ENCODE assay signal across 16 mouse cellular contexts in the genomic region with DNA sequence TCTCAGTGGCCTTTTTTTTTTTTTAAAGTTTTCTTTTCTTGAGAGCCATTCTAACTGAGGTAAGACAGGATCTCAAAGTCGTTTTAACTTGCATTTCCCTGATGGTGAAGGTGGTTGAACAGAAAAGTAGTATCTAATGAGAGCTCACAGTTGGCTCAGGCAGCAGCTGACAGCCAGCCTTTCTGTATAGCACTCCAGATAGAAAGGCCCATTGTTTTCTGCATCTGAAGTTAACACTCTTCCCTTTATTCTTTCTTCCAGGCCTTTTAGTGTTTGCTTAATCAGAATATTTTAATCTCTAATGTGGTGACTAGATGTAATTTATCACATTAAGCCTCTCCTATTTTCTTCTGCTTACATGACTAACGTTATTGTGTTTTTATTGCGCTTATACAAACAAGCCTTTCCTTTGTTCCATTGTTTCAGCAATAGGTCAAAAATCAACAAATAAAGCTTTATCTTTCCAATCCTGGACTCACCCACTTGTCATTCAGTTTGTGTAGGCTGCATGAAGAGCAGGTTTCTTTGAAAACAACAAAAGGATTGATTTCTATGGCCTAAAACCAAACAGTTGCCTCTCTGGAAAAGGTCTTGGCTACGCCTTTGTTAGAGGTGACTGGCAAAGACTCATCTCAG. TPM values are rescaled to one million over a fixed set of nuclear protein-coding genes. Genes with fewer than 3 reads are reported as not detected.
DNase-seq lines count a peak whose midpoint lies in the region; ATAC-seq and TF ChIP-seq lines count a peak whose summit lies in the region.
"Had no signal": no experiment of that assay in that cellular context is flagged by ENCODE, and none has a peak within 500 bp of the region (broad histone marks: within the 10 kb centered on the region; RNA-seq: fewer than 3 reads in every experiment).

No protein-coding gene starts in this region.

- 42% methylated on average over 4 of the region's 4 CpGs for WGBS in embryonic facial prominence, embryonic 14.5 days
- 30% methylated on average over 4 of the region's 4 CpGs for WGBS in embryonic facial prominence, embryonic 10.5 days
- WGBS in midbrain, postnatal 0 days, result 22% methylated on average over 4 of the region's 4 CpGs

- no peak overlapping the region for H3K27ac ChIP-seq in embryonic facial prominence, embryonic 14.5 days (replicated peaks; ENCODE audit: low read depth, low read length)
- H3K27ac ChIP-seq in embryonic facial prominence, embryonic 10.5 days (replicated peaks), result no peak overlapping the region
- H3K27ac ChIP-seq in midbrain, postnatal 0 days (ENCODE audit: low read depth, low read length), result no peak overlapping the region
- H3K27ac ChIP-seq: heart, embryonic 15.5 days; kidney, postnatal 0 days; lung, embryonic 15.5 days had no signal

- no peak for TF ChIP-seq CTCF in brain, embryonic 14.5 days (IDR thresholded peaks at IDR 0.05; ENCODE audit: borderline replicate concordance, extremely low read depth, insufficient read depth, insufficient read length)
- TF ChIP-seq CTCF in midbrain, postnatal 0 days (IDR thresholded peaks at IDR 0.05), result no peak

- H3K9ac ChIP-seq in embryonic facial prominence, embryonic 14.5 days (ENCODE audit: low read depth, low read length), result no peak overlapping the region
- no peak overlapping the region for H3K9ac ChIP-seq in midbrain, postnatal 0 days (replicated peaks; ENCODE audit: low read length, poor library complexity, severe bottlenecking)
- H3K9ac ChIP-seq: heart, embryonic 15.5 days; lung, embryonic 15.5 days had no signal

- H3K9me3 ChIP-seq in embryonic facial prominence, embryonic 14.5 days (ENCODE audit: control insufficient read depth, low read length), result no peaks in the 10 kb centered on the region
- H3K9me3 ChIP-seq in embryonic facial prominence, embryonic 10.5 days, result no peaks in the 10 kb centered on the region
- H3K9me3 ChIP-seq in midbrain, postnatal 0 days (ENCODE audit: low read length), result no peaks in the 10 kb centered on the region
- H3K9me3 ChIP-seq: heart, embryonic 15.5 days; lung, embryonic 15.5 days had no signal

- TF ChIP-seq POLR2A in brain, embryonic 14.5 days (IDR thresholded peaks at IDR 0.05; ENCODE audit: borderline replicate concordance, extremely low read depth, insufficient read depth, insufficient read length, poor library complexity, severe bottlenecking), result no peak

- H3K36me3 ChIP-seq in embryonic facial prominence, embryonic 14.5 days (ENCODE audit: control insufficient read depth, insufficient read depth, low read length), result no peaks in the 10 kb centered on the region
- no peaks in the 10 kb centered on the region for H3K36me3 ChIP-seq in embryonic facial prominence, embryonic 10.5 days (replicated peaks)
- no peaks in the 10 kb centered on the region for H3K36me3 ChIP-seq in midbrain, postnatal 0 days (ENCODE audit: insufficient read depth, low read length)
- H3K36me3 ChIP-seq: heart, embryonic 15.5 days; lung, embryonic 15.5 days had no signal

- ATAC-seq in embryonic facial prominence, embryonic 14.5 days (ENCODE audit: low read depth), result no peak
- ATAC-seq in midbrain, postnatal 0 days (ENCODE audit: low FRiP score), result no peak
- ATAC-seq: inflammation-experienced regulatory T-cells, adult 6 months had no signal

- DNase-seq in embryonic facial prominence, embryonic 14.5 days (ENCODE audit: low spot score), result peak; percentile 2
- DNase-seq in embryonic facial prominence, embryonic 10.5 days (ENCODE audit: low spot score), result no peak
- peak; percentile 10 for DNase-seq in left cerebral cortex, adult 11 months (ENCODE audit: low spot score)
- DNase-seq in left cerebral cortex, adult 8-10 months (ENCODE audit: low spot score in 2 of 2), result no peak
- peak; percentile 59 for DNase-seq in brain, embryonic 14.5 days (ENCODE audit: low read depth)
- DNase-seq in midbrain, postnatal 0 days (ENCODE audit: low spot score), result peak; percentile 1
- DNase-seq in gastrocnemius, adult 18-20 months (ENCODE audit: low spot score), result no peak
- no peak for DNase-seq in left cerebral cortex, adult 18-20 months (ENCODE audit: low spot score in 2 of 2)
- DNase-seq: adrenal gland, postnatal 10 days; cerebellum, postnatal 36 days; gastrocnemius, postnatal 14 days had no signal

- no peak overlapping the region for H3K4me2 ChIP-seq in embryonic facial prominence, embryonic 14.5 days (ENCODE audit: low read depth, low read length)
- H3K4me2 ChIP-seq in midbrain, postnatal 0 days (ENCODE audit: low read depth, low read length, poor library complexity, severe bottlenecking), result no peak overlapping the region
- H3K4me2 ChIP-seq: heart, embryonic 15.5 days; lung, embryonic 15.5 days had no signal

- no peaks in the 10 kb centered on the region for H3K4me1 ChIP-seq in embryonic facial prominence, embryonic 14.5 days (ENCODE audit: control insufficient read depth, insufficient read depth, low read length)
- no peaks in the 10 kb centered on the region for H3K4me1 ChIP-seq in embryonic facial prominence, embryonic 10.5 days
- no peaks in the 10 kb centered on the region for H3K4me1 ChIP-seq in midbrain, postnatal 0 days (ENCODE audit: insufficient read depth, low read length)
- H3K4me1 ChIP-seq: heart, embryonic 15.5 days; lung, embryonic 15.5 days had no signal

- no peak overlapping the region for H3K4me3 ChIP-seq in embryonic facial prominence, embryonic 14.5 days (ENCODE audit: low read depth, low read length)
- no peak overlapping the region for H3K4me3 ChIP-seq in embryonic facial prominence, embryonic 10.5 days
- H3K4me3 ChIP-seq in midbrain, postnatal 0 days (ENCODE audit: low read depth, low read length), result no peak overlapping the region
- H3K4me3 ChIP-seq: erythroblast, embryonic 14.5 days; heart, embryonic 15.5 days; lung, embryonic 15.5 days had no signal

- H3K27me3 ChIP-seq in embryonic facial prominence, embryonic 14.5 days (replicated peaks; ENCODE audit: control insufficient read depth, insufficient read depth, low read length), result no peaks in the 10 kb centered on the region
- 0 out of 2 replicates have a peak, but pooled peaks cover 11% of the 10 kb centered on the region for H3K27me3 ChIP-seq in embryonic facial prominence, embryonic 10.5 days (replicated peaks; ENCODE audit: low read depth, poor library complexity, severe bottlenecking)
- H3K27me3 ChIP-seq in midbrain, postnatal 0 days (ENCODE audit: insufficient read depth, low read length), result no peaks in the 10 kb centered on the region
- H3K27me3 ChIP-seq: heart, embryonic 15.5 days; lung, embryonic 15.5 days had no signal

RNA-seq across cellular contexts. Expression of a gene that starts 33.0 kb away (rescaled TPM):
- polyA plus RNA-seq in embryonic facial prominence, embryonic 14.5 days (2014; fragmentation: Nextera tagmentation; extraction: Ambion mirVana), result 28.3 and 31.3 TPM in 2 replicates
- 33.7 and 34.0 TPM in 2 replicates for polyA plus RNA-seq in embryonic facial prominence, embryonic 10.5 days (2016; fragmentation: Nextera tagmentation; extraction: Ambion mirVana)
- total RNA-seq in left cerebral cortex, adult 8-10 months (2022), result 10 to 100 TPM; 47.1 to 55.6 (median 51.6) TPM
- polyA plus RNA-seq in brain, embryonic 14.5 days (2012; rRNA removed), result 115 and 127 TPM in 2 replicates
- total RNA-seq in midbrain, postnatal 0 days (2014; rRNA removed), result 77.9 and 91.6 TPM in 2 replicates
- polyA plus RNA-seq in midbrain, postnatal 0 days (2015; fragmentation: Nextera tagmentation; extraction: Ambion mirVana), result 20.5 and 23.0 TPM in 2 replicates
- total RNA-seq in gastrocnemius, adult 18-20 months (2021), result 10 to 100 TPM; 18.1 to 18.8 TPM
- total RNA-seq in left cerebral cortex, adult 18-20 months (2021), result 10 to 100 TPM; 43.4 to 45.4 TPM

Comparison
In these comparisons a context has a peak if more than half of its experiments do, and no peak if none do; other contexts are left out.
1. DNase-seq: peak in embryonic facial prominence, embryonic 14.5 days (single experiment), left cerebral cortex, adult 11 months (single experiment), brain, embryonic 14.5 days (single experiment) and midbrain, postnatal 0 days (single experiment); none in embryonic facial prominence, embryonic 10.5 days (single experiment), left cerebral cortex, adult 8-10 months (0 of 2), gastrocnemius, adult 18-20 months (single experiment) and left cerebral cortex, adult 18-20 months (0 of 2).